ENCODE assay signal across 1 mouse cellular context in genomic region chr6:125042081-125042480, GRCm38 (mm10).
TF ChIP-seq lines count a peak whose summit lies in the region.

No protein-coding gene starts in this region.

TF ChIP-seq in MEL, 35 proteins besides CTCF, POLR2A, EP300 and RAD21:
- TF ChIP-seq RCOR1 (IDR thresholded peaks at IDR 0.05; ENCODE audit: low read depth, low read length) (peak; percentile 53; the same call in 1 of the 2 replicates), USF1 (IDR thresholded peaks at IDR 0.05; ENCODE audit: low read depth, low read length) (no peak), HCFC1 (IDR thresholded peaks at IDR 0.05; ENCODE audit: low read depth, low read length) (0 out of 2 replicates have a peak, but pooled peaks have one; percentile 44), MYC (IDR thresholded peaks at IDR 0.05; ENCODE audit: low read depth, low read length) (0 out of 2 replicates have a peak, but pooled peaks have one; percentile 61), ZC3H11A (IDR thresholded peaks at IDR 0.05; ENCODE audit: low read depth, low read length) (no peak), MYB (IDR thresholded peaks at IDR 0.05; ENCODE audit: low read depth, low read length) (0 out of 2 replicates have a peak, but pooled peaks have one; percentile 27), SMC3 (IDR thresholded peaks at IDR 0.05; ENCODE audit: low read depth, low read length) (0 out of 2 replicates have a peak, but pooled peaks have one; percentile 10), CHD2 (IDR thresholded peaks at IDR 0.05; ENCODE audit: low read length) (no peak), E2F4 (IDR thresholded peaks at IDR 0.05; ENCODE audit: borderline replicate concordance, low read depth, low read length) (no peak), MXI1 (IDR thresholded peaks at IDR 0.05; ENCODE audit: low read depth, low read length) (no peak), NELFE (IDR thresholded peaks at IDR 0.05; ENCODE audit: low read depth, low read length) (no peak), TCF12 (IDR thresholded peaks at IDR 0.05; ENCODE audit: low read depth, low read length) (peak; percentile 80), MAFK (IDR thresholded peaks at IDR 0.05; ENCODE audit: borderline replicate concordance, low read depth, low read length) (0 out of 2 replicates have a peak, but pooled peaks have one; percentile 37), ETS1 (IDR thresholded peaks at IDR 0.05; ENCODE audit: low read depth, low read length) (peak; percentile 67), GATA1 (IDR thresholded peaks at IDR 0.05; ENCODE audit: low read depth, low read length) (peak; percentile 83), TBP (IDR thresholded peaks at IDR 0.05; ENCODE audit: low read depth, low read length) (peak; percentile 87), NRF1 (IDR thresholded peaks at IDR 0.05; ENCODE audit: insufficient read depth, low read depth, low read length, poor library complexity, severe bottlenecking) (no peak), MAZ (IDR thresholded peaks at IDR 0.05; ENCODE audit: low read depth, low read length) (no peak), ZMIZ1 (IDR thresholded peaks at IDR 0.05; ENCODE audit: low read depth, low read length) (no peak), ELF1 (IDR thresholded peaks at IDR 0.05; ENCODE audit: low read depth, low read length) (peak; percentile 45; the same call in 1 of the 2 replicates), TAL1 (IDR thresholded peaks at IDR 0.05; ENCODE audit: low read length) (peak; percentile 78), KAT2A (conservative IDR thresholded peaks at IDR 0.05; ENCODE audit: low read depth, low read length) (no peak), POLR2AphosphoS2 (IDR thresholded peaks at IDR 0.05; ENCODE audit: low read length) (peak; percentile 28; the same call in 1 of the 2 replicates), BHLHE40 (IDR thresholded peaks at IDR 0.05; ENCODE audit: borderline replicate concordance, low read depth, low read length) (no peak), SIN3A (IDR thresholded peaks at IDR 0.05; ENCODE audit: low read length) (peak; percentile 52)
TF ChIP-seq in MEL: peak in this region for 14.
